Mouse (Mus musculus) gastrocnemius, adult 18-20 months (tissue): ENCODE results near the gene Gpr62. TPM values are rescaled to one million over a fixed set of nuclear protein-coding genes. Genes with fewer than 3 reads are reported as not detected.
A peak's percentile ranks its signal among the peaks of the same experiment; 100 is the strongest.
"Not testable (repeated sequence)": the region's sequence is repeated elsewhere in the genome, so short reads cannot be mapped to it uniquely, and the experiment has no call there.

Experiments
- DNase-seq: peaks from one replicate; pipeline ENCODE4 v3.0.0; 2021; ENCODE audit warnings: low spot score
- long read RNA-seq, 2 experiments: library from polyadenylated mRNA; stranded (forward); transcript quantifications; one replicate each; pipeline ENCODE4 v2.0.0; 2021
- total RNA-seq, 2 experiments: library from RNA; stranded (reverse); gene quantifications; 2 replicates each; pipeline ENCODE4 v1.2.3; 2021

The Gpr62 gene
- total RNA-seq: under 1 TPM; 0.14 to 0.21 TPM
- long read RNA-seq, experiment 1: 0 reads
- long read RNA-seq, experiment 2: 0 reads

DNA sequence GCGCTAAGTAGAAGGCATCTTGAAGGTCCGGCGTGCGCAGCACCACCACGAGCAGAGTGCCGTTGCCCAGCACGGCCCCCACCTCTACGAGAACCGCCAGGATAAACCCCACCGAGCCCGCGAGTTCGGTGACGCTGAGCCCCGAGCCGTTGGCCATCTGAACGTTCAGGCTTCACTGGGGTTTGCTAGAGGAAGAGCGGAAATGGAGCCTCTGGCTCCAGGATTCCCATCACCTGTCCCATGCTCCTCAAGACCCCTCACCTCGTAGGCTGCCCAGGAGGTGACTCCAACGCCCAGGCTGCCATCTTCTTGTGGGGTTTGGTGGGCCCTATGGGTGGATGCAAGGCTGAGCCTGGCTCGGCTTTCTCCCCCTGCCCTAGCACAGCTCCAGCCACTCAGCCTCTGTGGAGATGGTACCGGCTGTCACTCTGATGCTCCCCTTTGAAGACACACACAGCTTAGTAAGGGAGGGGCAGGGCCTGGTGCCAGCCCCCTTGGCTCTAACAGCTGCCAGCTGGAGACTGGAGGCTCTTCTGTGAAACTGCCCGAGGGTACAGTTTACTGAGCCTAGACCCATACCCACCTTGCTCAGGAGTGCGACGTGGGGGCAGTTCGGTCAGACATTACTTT, at the start of gene Gpr62:
Gene Gpr62 (minus strand): TSS at position 368 of the 630 bp plus-strand sequence.
- no peak for DNase-seq

DNA sequence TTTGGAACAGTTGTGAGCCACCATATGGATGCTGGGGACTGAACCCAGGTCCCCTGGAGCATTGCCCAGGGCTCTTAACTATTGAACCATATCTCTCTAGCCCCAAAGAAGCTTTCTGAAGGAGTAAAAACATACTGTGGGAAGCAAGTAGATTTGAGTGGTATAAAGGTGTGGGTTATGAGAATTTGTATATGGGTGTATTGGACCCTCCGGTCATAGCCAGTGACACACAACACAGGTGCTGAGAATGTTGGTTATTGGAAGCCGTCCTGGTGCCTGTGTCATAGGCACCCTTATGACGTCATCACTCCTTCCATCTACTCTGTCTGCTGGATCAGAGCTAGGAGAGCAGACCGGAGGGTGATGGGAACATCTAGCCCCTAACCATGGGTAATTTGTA, 48.5 kb upstream of the Gpr62 start, which contains the start of gene Iqcf5:
Gene Iqcf5 (plus strand): TSS at position 301 of the 400 bp plus-strand sequence.
- no peak for DNase-seq

DNA sequence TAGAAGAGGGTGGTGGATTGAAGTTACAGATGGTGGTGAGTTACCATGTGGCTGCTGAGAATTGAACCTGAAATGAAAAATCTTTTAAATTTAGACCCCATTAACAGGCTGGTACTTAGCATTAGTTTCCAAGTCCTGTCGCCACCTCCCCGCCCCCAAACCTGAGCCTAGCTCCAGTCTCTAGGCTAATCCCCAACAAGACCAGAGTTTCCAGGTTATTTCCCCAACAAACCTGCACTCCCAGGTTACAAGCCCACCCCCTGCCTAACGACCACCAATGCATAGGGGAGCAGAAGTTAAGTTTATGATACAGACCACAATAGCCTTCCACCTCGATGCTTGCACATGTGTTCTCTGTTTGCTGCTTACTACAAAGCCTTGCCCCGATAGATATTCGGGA, 47.8 kb upstream of the Gpr62 start:
- DNase-seq: no peak

DNA sequence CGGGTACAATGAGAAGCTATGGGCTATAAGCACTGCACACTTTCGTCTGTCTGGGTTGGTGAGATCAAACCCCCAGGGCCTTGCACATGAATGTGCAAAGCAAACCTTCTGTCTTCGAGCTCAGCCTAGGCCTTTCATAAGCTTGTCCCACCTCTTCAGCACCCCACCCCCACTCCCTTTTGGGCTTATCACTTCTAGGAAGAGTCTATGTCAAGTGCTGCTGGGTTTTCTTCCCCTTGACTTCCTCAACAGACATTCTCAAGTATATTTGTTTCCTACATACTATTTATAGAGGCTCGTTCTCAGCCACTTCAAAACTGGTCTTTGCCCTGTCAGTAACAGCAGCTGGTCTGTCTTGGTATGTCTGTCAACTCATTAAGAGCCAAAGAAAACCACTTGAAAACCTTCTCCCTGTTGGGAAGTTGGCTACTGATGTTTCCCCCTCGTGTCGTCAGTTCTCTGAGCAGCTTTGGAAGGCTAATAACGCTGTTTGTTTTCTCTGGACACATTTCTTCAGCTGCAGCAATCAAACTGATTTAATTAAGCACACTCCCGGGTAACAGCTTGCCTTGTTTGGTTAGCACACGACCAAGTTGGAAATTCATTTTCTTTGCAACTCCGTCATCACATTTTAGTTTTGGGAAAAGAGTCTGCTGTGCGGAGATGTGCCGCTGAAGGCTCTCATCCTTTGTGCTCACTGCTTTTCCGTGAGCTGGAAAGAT, 47.2 kb upstream of the Gpr62 start:
- no peak for DNase-seq

DNA sequence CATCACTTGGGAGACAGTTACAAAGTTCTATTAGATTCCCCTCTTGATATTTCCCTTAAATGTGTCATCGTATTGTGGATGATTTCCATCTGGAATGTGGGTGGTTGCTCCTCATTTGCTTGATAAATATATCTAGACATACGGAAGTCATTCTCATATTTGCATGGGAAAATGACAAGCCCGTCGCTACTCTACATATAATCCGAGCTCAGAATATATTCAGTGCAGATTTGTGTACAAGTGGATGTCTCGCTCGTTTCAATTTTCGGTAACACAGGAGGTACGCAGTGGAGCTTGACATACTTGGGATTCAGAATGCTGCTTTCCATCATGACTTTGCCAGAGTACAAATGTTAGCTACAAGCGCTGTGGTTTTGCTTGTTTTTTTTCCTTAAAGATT, 43.6 kb upstream of the Gpr62 start:
- no peak for DNase-seq

DNA sequence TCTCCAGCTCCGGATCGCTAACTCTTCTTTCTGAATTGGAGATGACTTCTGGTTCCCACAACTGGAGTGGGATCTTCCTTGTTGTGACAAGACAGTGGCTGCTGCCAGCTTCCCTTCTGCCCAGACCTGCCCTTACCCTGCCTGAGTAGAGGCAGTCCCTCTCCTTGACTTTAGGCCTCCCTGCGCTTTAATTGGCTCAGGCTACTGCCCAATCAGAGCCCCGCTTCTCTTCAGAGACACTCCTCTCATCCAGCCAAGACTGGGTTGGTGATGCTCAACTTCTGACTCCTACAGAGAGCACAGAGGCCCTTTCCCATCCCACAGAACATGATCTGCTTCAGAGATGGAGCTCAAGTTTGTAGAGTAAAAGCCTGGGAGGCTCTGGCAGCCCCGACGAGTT, 38.5 kb upstream of the Gpr62 start:
- DNase-seq: no peak

DNA sequence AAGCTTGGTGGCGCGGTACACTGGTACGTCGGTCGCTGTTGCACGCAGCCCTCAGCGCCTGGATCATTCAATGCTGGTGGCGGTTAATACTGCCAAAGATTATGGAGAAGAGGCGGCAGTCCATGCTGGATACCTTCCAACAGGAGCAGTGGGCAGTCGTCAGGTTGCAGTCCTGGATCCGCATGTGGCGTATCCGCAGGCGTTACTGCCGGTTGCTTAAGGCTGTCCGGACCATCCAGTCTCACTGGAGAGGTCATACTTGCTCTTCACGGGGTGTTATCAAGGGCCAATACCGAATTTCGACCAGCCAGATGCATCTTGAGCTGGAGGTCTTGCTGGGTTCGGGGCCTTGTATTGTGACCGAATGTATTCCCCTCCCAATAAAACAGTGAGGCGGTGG, 36.1 kb upstream of the Gpr62 start:
- DNase-seq: no peak

DNA sequence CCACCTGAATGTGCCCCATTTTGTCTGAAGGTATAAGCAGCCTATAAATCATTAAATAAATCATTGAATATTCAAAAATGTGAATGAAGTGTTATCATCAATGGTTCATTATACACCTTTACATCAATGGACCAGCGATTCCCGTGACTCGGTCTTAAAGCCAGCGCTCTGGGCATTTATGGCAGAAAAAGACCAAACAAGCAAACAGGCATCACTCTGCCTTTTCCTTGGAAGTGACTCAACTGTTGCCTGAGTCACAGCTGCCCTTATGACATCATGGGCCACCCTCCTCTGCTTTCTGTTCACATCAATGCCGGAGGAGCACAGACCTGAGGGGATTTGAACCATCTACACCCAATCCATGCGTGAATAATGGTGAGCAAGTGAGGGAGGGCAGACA, 33.9 kb upstream of the Gpr62 start, which contains the start of gene Iqcf1:
Gene Iqcf1 (plus strand): TSS at position 301 of the 400 bp plus-strand sequence.
- DNase-seq: no peak

DNA sequence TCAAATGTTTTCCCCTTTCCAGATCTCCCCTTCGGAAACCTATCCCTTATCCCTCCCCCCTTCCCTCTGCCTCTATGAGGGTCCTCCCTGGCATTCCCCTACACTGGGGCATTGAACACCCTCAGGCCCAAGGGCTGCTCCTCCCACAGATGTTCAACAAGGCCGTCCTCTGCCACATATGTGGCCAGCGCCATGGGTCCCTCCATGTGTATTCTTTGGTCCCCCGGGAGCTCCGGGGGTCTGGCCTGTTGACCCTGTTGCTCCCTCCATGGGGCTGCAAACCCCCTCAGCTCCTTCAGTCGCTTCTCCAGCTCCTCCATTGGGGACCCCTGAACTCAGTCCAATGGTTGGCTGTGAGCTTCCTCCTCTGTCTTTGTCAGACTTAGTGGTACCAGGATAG, 21.9 kb upstream of the Gpr62 start:
- DNase-seq: not testable (repeated sequence)

DNA sequence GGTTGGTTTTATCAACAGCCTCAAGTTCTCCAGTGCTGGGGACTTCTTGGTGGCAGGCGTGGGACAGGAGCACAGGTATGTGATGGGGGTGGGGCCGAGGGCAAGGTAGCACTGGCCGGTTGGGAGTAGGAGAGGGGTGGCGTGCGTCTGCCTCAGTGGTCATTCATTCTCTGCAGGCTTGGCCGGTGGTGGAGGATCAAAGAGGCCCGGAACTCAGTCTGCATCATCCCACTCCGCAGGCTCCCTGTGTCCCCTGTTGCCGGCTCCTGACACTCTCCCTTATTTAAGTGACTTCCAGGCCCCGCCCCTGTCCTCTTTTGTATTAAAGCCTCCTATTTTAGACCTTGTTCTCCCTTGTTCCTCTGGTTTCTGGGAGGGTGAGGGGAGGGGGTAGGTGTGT, 19.3 kb upstream of the Gpr62 start:
- DNase-seq: no peak

DNA sequence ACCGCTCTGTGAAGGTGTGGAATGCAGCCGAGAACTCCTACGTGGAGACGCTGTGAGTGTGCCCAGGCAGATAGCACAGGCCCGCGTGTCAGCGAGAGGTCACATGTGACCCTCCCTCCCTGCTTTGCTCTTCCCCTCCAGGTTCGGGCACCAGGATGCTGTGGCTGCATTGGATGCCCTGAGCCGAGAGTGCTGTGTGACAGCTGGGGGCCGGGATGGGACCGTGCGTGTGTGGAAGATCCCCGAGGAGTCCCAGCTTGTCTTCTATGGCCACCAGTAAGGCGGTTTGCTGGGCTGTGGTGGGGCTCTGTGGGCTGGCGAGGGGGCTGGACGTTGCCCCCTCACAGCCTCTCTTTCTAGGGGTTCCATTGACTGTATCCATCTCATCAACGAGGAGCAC, 17.9 kb upstream of the Gpr62 start:
- no peak for DNase-seq

DNA sequence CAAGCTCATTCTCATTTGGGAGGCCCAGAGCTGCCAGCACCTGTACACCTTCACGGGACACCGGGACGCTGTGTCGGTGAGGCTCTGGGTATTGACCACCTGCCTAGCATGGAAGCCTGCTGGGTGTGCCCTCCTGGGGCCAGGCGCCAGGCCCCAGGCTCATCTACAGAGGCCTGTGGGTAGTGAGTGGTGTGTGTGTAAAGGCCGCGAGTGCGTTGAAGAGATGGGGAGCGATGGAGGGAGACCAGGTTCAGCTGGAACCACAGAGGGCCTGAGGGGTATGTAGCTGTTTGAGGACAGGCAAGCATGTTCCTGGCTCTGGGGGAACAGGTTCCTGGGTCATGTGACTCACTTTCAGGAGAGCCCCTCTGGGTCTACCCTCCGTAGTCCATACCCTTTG, 17.4 kb upstream of the Gpr62 start:
- no peak for DNase-seq

DNA sequence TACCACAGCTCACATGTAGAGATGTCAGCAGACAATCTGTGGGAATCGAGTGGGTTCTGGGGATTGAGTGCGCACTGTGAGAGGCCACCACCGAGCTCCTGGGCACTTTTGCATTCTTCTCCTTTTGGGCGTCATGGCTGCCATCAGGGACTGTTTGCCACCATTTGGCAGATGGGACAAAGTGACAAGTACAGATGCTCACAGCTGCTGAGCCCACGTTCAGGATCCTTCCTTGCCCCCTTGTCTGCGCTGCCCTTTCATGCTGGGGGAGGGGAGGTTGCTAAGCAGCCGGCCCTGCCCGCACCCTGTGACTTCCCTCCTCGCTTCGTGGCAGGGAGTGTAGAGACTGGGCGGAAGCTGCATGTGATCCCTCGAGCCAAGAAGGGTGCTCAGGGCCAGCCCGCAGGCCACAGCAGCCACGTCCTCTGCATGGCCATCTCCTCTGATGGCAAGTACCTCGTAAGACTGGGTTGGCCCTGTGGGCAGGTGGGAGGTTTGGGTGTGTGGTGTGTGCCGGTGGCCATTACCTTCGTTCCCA, 16.9 kb upstream of the Gpr62 start:
- DNase-seq: no peak

DNA sequence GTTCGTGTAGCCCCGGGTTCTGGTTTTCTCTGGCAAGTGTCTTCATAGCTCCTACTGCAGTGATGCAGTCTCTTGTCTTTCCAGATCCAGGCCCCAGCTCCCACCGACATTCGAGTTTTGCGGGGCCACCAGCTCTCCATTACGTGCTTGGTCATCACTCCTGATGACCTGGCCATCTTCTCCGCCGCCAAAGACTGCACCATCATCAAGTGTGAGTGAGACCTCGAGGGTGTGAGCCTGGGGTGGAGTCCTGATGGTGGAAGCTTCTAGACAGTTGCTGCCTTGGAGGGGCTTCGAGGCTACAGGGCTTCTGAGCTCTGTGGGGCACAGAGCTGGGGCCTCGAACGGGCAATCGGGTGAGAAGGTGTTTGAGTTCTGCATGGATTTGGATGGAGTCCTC, 15.9 kb upstream of the Gpr62 start:
- no peak for DNase-seq

DNA sequence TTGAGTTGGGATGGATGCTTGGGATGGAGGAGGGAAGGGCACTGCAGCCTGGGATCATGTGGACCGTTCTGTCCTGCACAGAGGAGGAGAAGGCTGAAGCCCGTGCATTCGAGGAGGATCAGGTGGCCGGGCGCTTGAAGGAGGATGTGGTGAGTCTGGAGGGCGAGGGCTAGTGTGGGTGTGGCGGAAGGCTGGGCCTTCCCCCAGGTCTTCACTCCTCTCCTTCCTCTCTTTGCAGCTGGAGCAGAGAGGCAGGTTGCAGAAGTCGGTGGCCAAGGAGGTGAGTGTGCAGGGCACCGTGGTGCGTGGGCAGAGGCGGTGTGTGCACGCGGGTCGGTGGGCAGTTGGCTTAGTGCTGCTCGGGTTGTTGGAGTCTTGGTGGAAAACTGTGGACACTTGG, 15.3 kb upstream of the Gpr62 start:
- no peak for DNase-seq

DNA sequence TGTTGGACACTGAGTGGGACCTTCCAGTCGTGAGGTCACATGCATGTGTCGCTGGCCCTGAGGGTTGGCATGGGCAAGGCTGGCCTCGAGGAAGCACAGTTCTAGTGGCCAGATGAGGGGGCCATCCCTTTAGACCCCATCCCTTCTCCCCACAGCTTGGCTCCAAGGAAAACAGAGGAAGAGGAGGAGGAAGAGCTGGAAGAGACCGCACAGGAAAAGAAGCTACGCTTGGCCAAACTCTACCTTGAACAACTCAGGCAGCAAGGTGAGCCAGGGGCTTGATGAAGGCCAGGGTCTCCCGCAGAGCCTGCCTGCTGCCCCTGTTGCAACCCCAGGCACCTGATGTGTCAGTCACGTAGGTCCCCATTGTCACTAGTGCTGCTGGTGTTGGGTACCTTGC, 14.8 kb upstream of the Gpr62 start:
- no peak for DNase-seq

DNA sequence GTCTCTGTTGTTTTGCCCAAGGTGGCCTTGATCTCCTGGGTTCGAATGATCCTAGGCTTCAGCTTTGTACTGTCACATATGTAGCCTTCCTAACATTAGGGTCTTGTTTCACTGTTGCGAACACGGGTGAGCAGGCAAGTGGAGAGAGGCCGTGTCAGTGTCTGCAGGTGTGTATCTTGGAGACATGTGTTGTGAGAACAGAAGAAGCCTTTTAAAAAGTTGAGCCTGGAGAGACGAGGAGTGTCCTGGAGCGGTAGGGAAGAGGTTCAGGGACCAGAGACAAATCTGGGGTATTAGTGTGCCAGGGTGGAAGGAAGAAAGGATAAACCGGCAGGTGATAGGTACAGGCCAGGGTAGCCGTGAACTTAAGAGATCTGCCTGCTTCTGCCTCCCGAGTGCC, 12.4 kb upstream of the Gpr62 start:
- no peak for DNase-seq

DNA sequence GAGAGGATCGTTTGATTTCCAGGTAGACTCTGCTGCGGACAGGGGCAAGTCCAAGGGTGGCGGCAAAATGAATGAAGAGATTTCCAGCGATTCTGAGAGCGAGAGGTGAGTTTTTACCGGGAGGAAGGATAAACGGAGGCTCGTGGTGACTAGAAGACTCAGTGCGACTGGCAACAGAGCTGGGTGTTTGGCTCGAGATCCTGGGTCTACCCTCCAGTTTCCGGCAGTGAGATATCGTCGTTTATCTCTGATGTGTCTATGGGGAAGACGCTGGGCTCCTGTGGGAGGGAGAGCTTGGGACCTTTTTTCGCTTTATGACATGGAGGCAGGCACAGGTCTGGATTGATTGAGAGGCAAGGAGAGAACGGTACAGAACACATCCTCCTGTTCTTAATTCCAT, 11.9 kb upstream of the Gpr62 start:
- DNase-seq: no peak

DNA sequence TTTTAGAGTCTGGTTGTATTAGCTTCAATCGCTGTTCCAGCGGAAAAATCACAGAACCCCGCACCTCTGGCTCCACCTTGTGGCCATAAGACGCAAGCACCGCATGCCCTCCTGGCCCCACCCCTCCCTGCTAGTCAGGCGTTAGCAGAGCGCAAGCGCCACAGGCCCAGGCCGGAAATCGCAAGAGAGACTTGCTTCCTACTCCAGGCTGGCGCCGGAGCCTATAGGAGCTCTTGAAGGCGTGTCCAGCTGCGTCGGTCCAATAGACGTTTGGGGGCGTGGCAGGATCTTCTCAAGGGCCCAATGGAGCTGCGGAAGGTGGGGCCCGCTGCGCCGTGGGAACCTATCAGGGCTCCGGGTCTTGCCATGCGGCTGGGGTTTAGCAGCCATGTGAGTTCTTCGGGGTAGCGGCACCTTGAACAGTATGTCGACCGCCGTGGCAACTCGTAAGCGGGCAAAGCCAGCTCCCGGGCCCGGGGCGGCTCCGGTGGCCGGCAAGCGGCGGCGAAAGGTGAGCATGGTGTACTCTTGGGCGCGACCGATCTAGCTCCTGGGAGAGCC, 11.3 kb upstream of the Gpr62 start, which contains the start of gene Parp3:
Gene Parp3 (minus strand): TSS at position 26 of the 561 bp plus-strand sequence.
- peak; percentile 99 for DNase-seq

DNA sequence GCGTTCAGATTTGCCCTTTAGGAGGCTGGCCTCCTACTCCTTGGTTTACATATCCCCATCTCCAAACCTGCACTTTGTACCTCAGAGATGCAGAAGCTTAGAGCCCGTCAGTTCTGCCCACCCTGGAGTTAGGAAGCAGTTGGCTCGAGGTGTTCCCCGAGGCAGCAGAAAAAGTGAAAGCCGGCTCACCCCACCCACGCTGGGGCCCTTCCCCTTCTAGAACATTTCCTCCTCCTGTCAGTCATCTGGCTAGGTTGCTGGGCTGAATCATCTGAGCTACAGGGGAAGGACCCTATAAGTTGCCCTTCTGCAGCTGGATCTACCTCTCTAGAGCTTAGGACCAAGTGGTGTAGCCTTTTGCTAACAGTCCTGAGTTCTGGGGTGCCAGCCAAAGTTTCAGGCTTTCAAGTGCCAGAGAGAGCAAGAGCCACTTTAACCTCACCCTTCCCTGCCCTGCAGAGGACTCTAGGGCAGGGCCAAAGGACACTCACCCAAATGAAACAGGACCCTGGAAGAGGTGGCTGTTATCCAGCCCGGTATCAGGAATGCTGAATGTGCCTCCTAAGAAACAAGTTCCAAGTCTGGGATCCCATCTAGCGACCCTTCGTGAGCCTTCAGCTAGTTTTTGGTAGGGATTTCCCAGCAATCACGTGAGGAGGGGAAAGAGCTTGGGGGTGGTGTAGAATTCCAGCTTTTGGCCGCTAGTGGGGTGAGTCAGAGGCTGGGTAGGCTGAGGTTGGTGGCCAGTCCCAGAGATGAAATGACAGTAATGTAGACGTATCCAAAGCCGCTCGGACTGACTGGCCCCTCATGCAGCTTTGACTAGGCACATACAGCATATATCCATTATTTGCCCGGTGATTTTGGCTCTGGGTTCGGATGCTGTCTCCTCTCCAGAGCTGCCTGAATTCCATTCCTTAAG, 10.5 kb upstream of the Gpr62 start:
- DNase-seq: peak; percentile 85

DNA sequence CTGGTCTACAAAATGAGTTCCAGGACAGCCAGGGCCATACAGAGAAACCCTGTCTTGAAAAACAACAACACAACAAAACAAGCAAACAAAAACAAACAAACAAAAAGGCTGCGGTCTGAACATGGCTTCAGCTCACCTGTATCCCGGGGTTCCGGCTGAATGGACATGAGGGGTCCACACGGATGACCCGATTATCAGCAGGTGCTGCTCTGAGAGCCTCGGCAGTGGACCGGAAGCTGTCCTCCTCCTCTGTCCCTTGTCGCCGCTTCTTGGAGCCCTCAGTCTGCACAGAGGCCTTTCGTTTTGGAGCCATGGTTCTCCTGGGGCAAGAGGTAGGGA, 9.9 kb upstream of the Gpr62 start, which contains the start of gene Rrp9:
Gene Rrp9 (plus strand): TSS at position 301 of the 339 bp plus-strand sequence.
- no peak for DNase-seq
